26 mouse cellular contexts compared by ENCODE assay signal in genomic region chr6:53447479-53447878, GRCm38 (mm10).
A peak's percentile ranks its signal among the peaks of the same experiment; 100 is the strongest.
DNase-seq lines count a peak whose midpoint lies in the region; ATAC-seq lines count a peak whose summit lies in the region.
"Had no signal": no experiment of that assay in that cellular context is flagged by ENCODE, and none has a peak within 500 bp of the region (broad histone marks: within the 10 kb centered on the region; RNA-seq: fewer than 3 reads in every experiment).

No protein-coding gene starts in this region.

- whole genome bisulfite sequencing in macrophage (ENCODE audit: missing documents): 35% methylated on average over 9 of the region's 9 CpGs

- peak; percentile 22 for DNase-seq in lung, postnatal 36 days
- DNase-seq in lung, postnatal 25 days (ENCODE audit: low spot score): no peak
- DNase-seq in frontal cortex, postnatal 25 days (ENCODE audit: low spot score in 2 of 2): no peak
- DNase-seq in adrenal gland, adult (ENCODE audit: inconsistent age in 2 of 2, low spot score in 1 of 2): no peak
- DNase-seq in heart, adult 8-10 months (ENCODE audit: low spot score): no peak
- DNase-seq: adrenal gland, adult 8-10 months; adrenal gland, postnatal 25 days; cerebellum, adult 18-20 months; cerebellum, adult 9-10 months; cerebellum, postnatal 14 days; forebrain, postnatal 0 days; gastrocnemius, postnatal 25 days; heart, postnatal 10 days; heart, postnatal 36 days had no signal

- H3K79me2 ChIP-seq in macrophage (ENCODE audit: inconsistent target): no peaks in the 10 kb centered on the region

- ATAC-seq in common myeloid progenitor, adult 5-6 weeks (replicated peaks; ENCODE audit: low read depth, poor library complexity, severe bottlenecking): 0 out of 2 replicates have a peak, but pooled peaks have one; percentile 22
- ATAC-seq in megakaryocyte progenitor cell, adult 5-6 weeks (replicated peaks; ENCODE audit: poor library complexity): peak; percentile 51
- ATAC-seq: CD4-positive, CD25-positive, alpha-beta regulatory T cell, adult 4 months; forebrain, embryonic 14.5 days; forebrain, postnatal 0 days; hindbrain, embryonic 16.5 days had no signal

- H3K27ac ChIP-seq in macrophage: peak overlapping the region; percentile 83
- H3K27ac ChIP-seq: embryonic facial prominence, embryonic 12.5 days; embryonic facial prominence, embryonic 15.5 days; heart, embryonic 15.5 days; hindbrain, embryonic 10.5 days; hindbrain, embryonic 13.5 days had no signal

- no peak overlapping the region for H3K4me3 ChIP-seq in macrophage (ENCODE audit: inconsistent target)
- H3K4me3 ChIP-seq: embryonic facial prominence, embryonic 12.5 days; embryonic facial prominence, embryonic 15.5 days; heart, embryonic 12.5 days; heart, embryonic 15.5 days; hindbrain, embryonic 10.5 days; hindbrain, embryonic 13.5 days had no signal

- H3K36me3 ChIP-seq in macrophage (ENCODE audit: inconsistent target): no peaks in the 10 kb centered on the region
- H3K36me3 ChIP-seq: embryonic facial prominence, embryonic 12.5 days; embryonic facial prominence, embryonic 15.5 days; heart, embryonic 12.5 days; heart, embryonic 15.5 days; hindbrain, embryonic 10.5 days; hindbrain, embryonic 13.5 days had no signal
